Mouse (Mus musculus) hindbrain, postnatal 0 days (tissue): ENCODE data around the gene Bloc1s1. TPM values are rescaled to one million over a fixed set of nuclear protein-coding genes. Genes with fewer than 3 reads are reported as not detected.

ENCODE experiments used
- ATAC-seq: fragments of 200-750 bp; cut with Nextera tagmentation; 2 replicates; pipeline ENCODE4 v1.8.0; 2017; ENCODE audit warnings: mild to moderate bottlenecking, moderate TSS enrichment, moderate library complexity
- DNase-seq: peaks from one replicate; pipeline ENCODE4 v3.0.0-alpha.2; 2015; ENCODE audit warnings: low spot score
- H3K27ac ChIP-seq: fragments of 300-500 bp; sonication (generic); 2 replicates; pipeline ENCODE4 v1.5.1; 2014; ENCODE audit warnings: mild to moderate bottlenecking
- H3K27me3 ChIP-seq: fragments of 300-500 bp; sonication (generic); 2 replicates; pipeline ENCODE4 v1.6.1; 2014; ENCODE audit warnings: low read length, mixed read lengths; ENCODE audit not compliant: insufficient read depth
- H3K36me3 ChIP-seq: fragments of 300-500 bp; sonication (generic); 2 replicates; pipeline ENCODE4 v1.6.1; 2014; ENCODE audit warnings: low read length, mixed read lengths; ENCODE audit not compliant: insufficient read depth
- H3K4me1 ChIP-seq: fragments of 300-500 bp; sonication (generic); 2 replicates; pipeline ENCODE4 v1.6.1; 2014; ENCODE audit warnings: antibody characterized with exemption, low read length, mixed read lengths; ENCODE audit not compliant: insufficient read depth
- H3K4me2 ChIP-seq: fragments of 300-500 bp; sonication (generic); 2 replicates; pipeline ENCODE4 v1.6.1; 2014; ENCODE audit warnings: low read depth, mild to moderate bottlenecking, low read length, moderate library complexity, mixed read lengths
- H3K4me3 ChIP-seq: fragments of 300-500 bp; sonication (generic); 2 replicates; pipeline ENCODE4 v1.5.1; 2014; ENCODE audit warnings: low read length
- H3K9ac ChIP-seq: fragments of 300-500 bp; sonication (generic); replicated peaks from 2 replicates; pipeline ENCODE4 v1.6.1; 2014; ENCODE audit warnings: mild to moderate bottlenecking, low read length, moderate library complexity, mixed read lengths
- H3K9me3 ChIP-seq: fragments of 300-500 bp; sonication (generic); 2 replicates; pipeline ENCODE4 v1.6.1; 2016; ENCODE audit warnings: low read length, mixed read lengths
- CTCF ChIP-seq: IDR thresholded peaks from 2 replicates; pipeline ENCODE4 v1.5.1; 2016; ENCODE audit warnings: antibody characterized with exemption, control low read depth, low read depth
- WGBS: fragments of 180-500 bp; shearing (Covaris S2); extraction: QIAGEN DNeasy Blood & Tissue Kit; methylation state at CpG from one replicate; pipeline ENCODE4 v1.1.7; 2014; 5-methylcytosine and 5-hydroxymethylcytosine counted together
- polyA plus RNA-seq: library from polyadenylated mRNA; unstranded; fragments of >200 nt; fragmentation: Nextera tagmentation; extraction: Ambion mirVana; gene quantifications from 2 replicates; pipeline ENCODE4 v1.2.1, GENCODE M21; 2015
- total RNA-seq: library from RNA; depleted of rRNA; stranded (reverse); fragments of >200 nt; gene quantifications from 2 replicates; pipeline ENCODE4 v1.2.3, GENCODE M21; 2014

Gene Bloc1s1
- total and polyA plus RNA-seq, 2 experiments from 2014 or later: 97.6 to 298 TPM

DNA sequence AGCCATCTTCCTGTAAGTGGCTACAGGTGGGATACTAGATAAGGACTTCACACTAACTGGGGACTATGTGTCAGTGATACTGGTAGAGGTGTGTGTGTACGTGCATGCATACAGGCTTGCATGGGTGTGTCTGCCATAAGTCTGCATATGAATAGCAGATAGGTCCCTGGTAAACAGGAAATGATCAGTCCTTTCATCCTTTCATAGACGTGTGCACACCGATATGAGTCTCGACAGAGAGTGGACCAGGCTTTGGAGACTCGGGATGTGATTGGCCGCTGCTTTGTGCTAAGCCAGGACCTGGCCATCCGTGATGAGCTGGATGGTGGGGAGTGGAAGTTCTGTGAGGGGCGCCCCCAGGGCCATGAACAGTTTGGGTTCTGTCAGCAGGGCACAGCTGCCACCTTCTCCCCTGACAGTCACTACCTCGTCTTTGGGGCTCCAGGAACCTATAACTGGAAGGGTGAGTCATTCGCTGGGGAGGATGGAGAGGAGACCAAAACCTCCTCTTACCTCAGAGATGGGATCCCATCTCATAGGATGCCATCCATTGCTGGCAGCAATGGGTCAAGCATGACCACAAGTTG lies 16.7 kb upstream of the Bloc1s1 start:
- WGBS: 86% methylated on average over 10 of the region's 10 CpGs

GRCm38 (mm10) chr10:128938974-128939373 lies 15.1 kb upstream of the Bloc1s1 start:
- TF ChIP-seq CTCF: no peak
- no peaks in the 10 kb centered on the region for H3K9me3 ChIP-seq
- peak overlapping the region; percentile 58; the same call in 1 of the 2 replicates for H3K27ac ChIP-seq
- ATAC-seq: peak; percentile 43
- no peaks in the 10 kb centered on the region for H3K36me3 ChIP-seq
- no peak overlapping the region for H3K9ac ChIP-seq
- DNase-seq: no peak
- no peak overlapping the region for H3K4me3 ChIP-seq
- 60% methylated on average over 5 of the region's 5 CpGs for WGBS
- H3K4me1 ChIP-seq: peaks cover 14% of the 10 kb centered on the region
- H3K27me3 ChIP-seq: no peaks in the 10 kb centered on the region
- no peak overlapping the region for H3K4me2 ChIP-seq

More for the DNA sequence above, 16.7 kb upstream of the Bloc1s1 start:
- Histone ChIP-seq H3K4me1 (peaks cover 14% of the 10 kb centered on the region; the same call in 1 of the 2 replicates), H3K4me3 (no peak overlapping the region), H3K9ac (no peak overlapping the region), H3K27ac (no peak overlapping the region), H3K4me2 (no peak overlapping the region), H3K36me3 (no peaks in the 10 kb centered on the region), H3K9me3 (no peaks in the 10 kb centered on the region), H3K27me3 (no peaks in the 10 kb centered on the region)
- no peak for TF ChIP-seq CTCF
- no peak for ATAC-seq
- no peak for DNase-seq

DNA sequence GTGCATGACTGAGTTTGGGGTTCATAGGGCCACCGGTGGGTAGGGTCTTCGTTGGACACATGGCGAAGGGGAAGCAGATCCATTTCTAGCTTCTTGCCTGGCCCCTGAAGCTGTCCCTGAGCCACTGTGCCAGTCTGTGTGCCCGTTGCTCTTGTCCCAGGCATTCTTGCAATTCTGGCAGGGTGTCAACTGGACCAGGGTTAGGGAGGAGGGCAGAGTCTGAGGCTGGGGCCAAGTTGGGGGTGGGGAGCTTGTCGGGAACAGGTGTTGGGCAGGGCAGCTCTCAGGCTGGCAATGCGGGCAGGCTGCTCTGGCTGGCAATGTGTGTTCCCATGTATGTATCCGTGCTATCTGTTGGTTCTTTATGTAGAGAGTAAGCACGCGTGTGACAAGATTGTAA lies 14.6 kb upstream of the Bloc1s1 start:
- DNase-seq (peak; percentile 83), ATAC-seq (peak; percentile 71)
- no peaks in the 10 kb centered on the region for H3K27me3 ChIP-seq
- peak overlapping the region; percentile 56; the same call in 1 of the 2 replicates for H3K27ac ChIP-seq
- H3K9me3 ChIP-seq: no peaks in the 10 kb centered on the region
- no peaks in the 10 kb centered on the region for H3K36me3 ChIP-seq
- H3K4me2 ChIP-seq: 0 out of 2 replicates have a peak overlapping the region, but pooled peaks have one; percentile 2
- no peak overlapping the region for H3K9ac ChIP-seq
- no peak overlapping the region for H3K4me3 ChIP-seq
- 43% methylated on average over 9 of the region's 9 CpGs for WGBS
- TF ChIP-seq CTCF: no peak
- peaks cover 14% of the 10 kb centered on the region for H3K4me1 ChIP-seq

DNA sequence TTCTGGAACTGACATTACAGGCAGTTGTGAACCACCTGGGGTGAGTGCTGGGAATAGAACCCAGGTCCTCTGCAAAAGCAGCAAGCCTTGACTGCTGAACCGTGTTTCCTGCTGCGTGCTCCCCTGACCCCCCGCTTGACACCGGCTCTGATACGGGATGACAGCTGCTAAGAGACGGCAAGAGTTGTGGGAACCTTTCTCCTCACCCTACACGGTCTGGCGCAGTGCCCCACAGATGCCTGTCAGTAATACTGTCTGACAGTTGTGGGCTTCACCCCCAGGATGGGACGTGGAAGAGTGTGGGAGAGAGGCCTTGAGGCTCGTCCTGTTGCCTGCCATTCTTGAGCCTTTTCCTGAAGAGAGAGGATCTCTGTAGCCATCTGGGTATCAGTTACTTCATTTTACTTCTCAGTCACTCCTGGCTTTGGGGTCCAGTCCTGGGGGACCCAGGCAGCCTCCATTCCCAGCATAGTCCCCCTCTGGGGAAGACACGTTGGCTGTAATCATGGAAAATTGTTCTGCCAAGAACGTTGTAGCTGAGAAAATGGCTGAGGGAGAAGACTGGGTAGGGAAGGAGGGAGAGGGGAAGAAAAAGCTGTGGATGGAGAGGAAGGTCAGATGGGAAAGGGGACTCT lies 14.0 kb upstream of the Bloc1s1 start:
- ATAC-seq (no peak), DNase-seq (no peak)
- peak overlapping the region; percentile 56; the same call in 1 of the 2 replicates for H3K27ac ChIP-seq
- no peaks in the 10 kb centered on the region for H3K27me3 ChIP-seq
- WGBS: 56% methylated on average over 12 of the region's 12 CpGs
- peaks cover 18% of the 10 kb centered on the region for H3K4me1 ChIP-seq
- H3K4me2 ChIP-seq: 0 out of 2 replicates have a peak overlapping the region, but pooled peaks have one; percentile 2
- H3K36me3 ChIP-seq: no peaks in the 10 kb centered on the region
- H3K9ac ChIP-seq: no peak overlapping the region
- no peak for TF ChIP-seq CTCF
- no peaks in the 10 kb centered on the region for H3K9me3 ChIP-seq
- H3K4me3 ChIP-seq: no peak overlapping the region

GRCm38 (mm10) chr10:128935826-128936440 lies 12.1 kb upstream of the Bloc1s1 start:
- WGBS: 66% methylated on average over 8 of the region's 8 CpGs
- Histone ChIP-seq H3K27ac (no peak overlapping the region), H3K27me3 (no peaks in the 10 kb centered on the region), H3K9ac (no peak overlapping the region), H3K4me3 (no peak overlapping the region; the same call in 1 of the 2 replicates), H3K4me1 (peaks cover 18% of the 10 kb centered on the region), H3K9me3 (no peaks in the 10 kb centered on the region), H3K36me3 (no peaks in the 10 kb centered on the region), H3K4me2 (peak overlapping the region; percentile 90)
- no peak; the same call in 1 of the 2 replicates for ATAC-seq
- DNase-seq: no peak
- TF ChIP-seq CTCF: no peak

DNA sequence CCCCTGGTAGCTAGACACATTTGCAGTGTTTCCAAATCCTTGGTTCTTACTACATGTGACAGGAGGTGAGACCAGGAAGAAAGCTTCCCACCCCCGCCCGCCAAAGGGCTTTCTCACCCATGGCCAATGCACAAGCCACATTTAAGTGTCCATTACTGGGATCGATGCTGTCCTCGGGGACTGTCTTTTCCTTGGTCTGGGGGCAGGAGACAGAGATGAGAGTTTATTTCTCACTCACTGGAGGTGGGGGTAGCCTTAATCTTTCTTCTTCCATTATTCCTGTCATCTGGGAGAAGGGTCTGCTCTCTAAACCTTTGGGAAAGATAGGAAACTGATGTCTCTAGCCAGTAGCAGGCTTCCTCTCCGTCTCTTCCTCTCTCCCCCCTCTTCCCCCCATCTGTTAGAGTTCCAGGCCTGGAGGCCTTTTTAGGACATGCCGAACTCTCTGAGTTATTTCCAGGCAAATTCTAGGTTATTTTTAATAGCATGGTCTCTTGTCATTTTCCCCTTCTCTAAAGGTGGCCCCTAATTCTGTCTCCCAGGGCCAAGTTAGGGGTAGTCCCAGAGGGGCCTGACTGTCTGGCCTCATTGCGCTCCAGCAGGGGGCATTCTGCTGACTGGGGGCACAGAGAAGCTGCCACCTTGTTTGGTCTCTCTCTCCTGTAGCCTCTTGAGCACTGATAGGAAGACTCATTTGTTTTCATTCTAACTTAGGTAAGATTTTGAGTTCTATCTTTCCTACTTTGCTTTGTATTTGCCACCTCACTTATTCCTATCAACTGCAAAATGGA lies 11.4 kb upstream of the Bloc1s1 start:
- Histone ChIP-seq H3K27me3 (no peaks in the 10 kb centered on the region), H3K9ac (peak overlapping the region; percentile 15), H3K9me3 (no peaks in the 10 kb centered on the region), H3K27ac (no peak overlapping the region; the same call in 1 of the 2 replicates), H3K36me3 (no peaks in the 10 kb centered on the region), H3K4me2 (peak overlapping the region; percentile 90), H3K4me3 (peak overlapping the region; percentile 54), H3K4me1 (peaks cover 18% of the 10 kb centered on the region)
- no peak for DNase-seq
- no peak for ATAC-seq
- 55% methylated on average over 7 of the region's 7 CpGs for WGBS
- peak; percentile 27 for TF ChIP-seq CTCF
